Mouse (Mus musculus) liver, embryonic 11.5 days (tissue): Measurements from ENCODE around the gene Fat4. TPM values are rescaled to one million over a fixed set of nuclear protein-coding genes. Genes with fewer than 3 reads are reported as not detected.

Experiments
- ATAC-seq: fragments of 200-750 bp; cut with Nextera tagmentation; replicated peaks from 2 replicates; pipeline ENCODE4 v1.8.0; 2017; ENCODE audit warnings: moderate number of reproducible peaks, mild to moderate bottlenecking, moderate TSS enrichment, moderate library complexity; ENCODE audit not compliant: low FRiP score
- DNase-seq: peaks from one replicate; pipeline ENCODE4 v3.0.0-alpha.2; 2017; ENCODE audit warnings: low spot score
- H3K27ac ChIP-seq: fragments of 300-500 bp; sonication (generic); 2 replicates; pipeline ENCODE4 v1.5.1; 2014; ENCODE audit warnings: mild to moderate bottlenecking, low read depth, low read length, control low read depth
- H3K27me3 ChIP-seq: fragments of 300-500 bp; sonication (generic); replicated peaks from 2 replicates; pipeline ENCODE4 v1.6.1; 2014; ENCODE audit warnings: low read length, mixed read lengths; ENCODE audit not compliant: control insufficient read depth, insufficient read depth
- H3K36me3 ChIP-seq: fragments of 300-500 bp; sonication (generic); 2 replicates; pipeline ENCODE4 v1.6.1; 2014; ENCODE audit warnings: mild to moderate bottlenecking, low read length, moderate library complexity, mixed read lengths; ENCODE audit not compliant: control insufficient read depth, insufficient read depth
- H3K4me1 ChIP-seq: fragments of 300-500 bp; sonication (generic); replicated peaks from 2 replicates; pipeline ENCODE4 v1.6.1; 2014; ENCODE audit warnings: low read length, mixed read lengths; ENCODE audit not compliant: control insufficient read depth, insufficient read depth
- H3K4me2 ChIP-seq: fragments of 300-500 bp; sonication (generic); 2 replicates; pipeline ENCODE4 v1.6.1; 2014; ENCODE audit warnings: mild to moderate bottlenecking, control low read depth, moderate library complexity
- H3K4me3 ChIP-seq: fragments of 300-500 bp; sonication (generic); 2 replicates; pipeline ENCODE4 v1.5.1; 2014; ENCODE audit warnings: low read depth, low read length, control low read depth
- H3K9ac ChIP-seq: fragments of 300-500 bp; sonication (generic); 2 replicates; pipeline ENCODE4 v1.6.1; 2014; ENCODE audit warnings: low read depth, low read length, control low read depth
- H3K9me3 ChIP-seq: fragments of 300-500 bp; sonication (generic); 2 replicates; pipeline ENCODE4 v1.6.1; 2016; ENCODE audit warnings: low read length, inconsistent platforms, mixed read lengths; ENCODE audit not compliant: control insufficient read depth
- WGBS: fragments of 180-500 bp; shearing (Covaris S2); extraction: QIAGEN DNeasy Blood & Tissue Kit; methylation state at CpG from one replicate; pipeline ENCODE4 v1.1.7; 2014; 5-methylcytosine and 5-hydroxymethylcytosine counted together
- polyA plus RNA-seq: library from polyadenylated mRNA; unstranded; fragments of >200 nt; fragmentation: Nextera tagmentation; extraction: Ambion mirVana; gene quantifications from 2 replicates; pipeline ENCODE4 v1.2.1, GENCODE M21; 2014

The Fat4 gene
- polyA plus RNA-seq, 1 experiment from 2014 or later: 4.0 TPM

DNA sequence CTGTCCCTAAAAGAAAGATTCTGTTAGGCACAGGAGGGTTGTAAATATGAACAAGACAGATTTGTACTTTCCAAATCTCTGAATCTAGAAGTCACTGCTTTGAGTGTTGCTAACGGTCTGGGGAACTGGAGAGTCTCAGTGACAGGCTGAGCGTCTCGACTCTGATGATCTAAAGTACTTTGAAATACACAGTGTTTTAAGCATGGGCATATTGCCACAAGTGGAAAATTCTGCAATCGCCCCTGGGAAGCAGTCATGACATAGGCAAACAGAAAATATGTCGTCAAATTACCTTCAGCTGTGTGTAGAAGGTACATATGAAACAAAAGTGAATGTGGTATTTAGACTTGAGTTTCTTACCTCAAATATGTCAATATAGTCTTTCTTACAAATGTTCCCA, 51.4 kb downstream of the Fat4 start:
- WGBS: 78% methylated on average over 5 of the region's 5 CpGs
- no peaks in the 10 kb centered on the region for H3K27me3 ChIP-seq
- no peak overlapping the region for H3K9ac ChIP-seq
- no peak overlapping the region for H3K4me2 ChIP-seq
- H3K27ac ChIP-seq: no peak overlapping the region
- no peak for ATAC-seq
- H3K4me3 ChIP-seq: no peak overlapping the region
- no peaks in the 10 kb centered on the region for H3K9me3 ChIP-seq
- no peaks in the 10 kb centered on the region for H3K36me3 ChIP-seq
- no peaks in the 10 kb centered on the region for H3K4me1 ChIP-seq
- no peak for DNase-seq

GRCm38 (mm10) chr3:38939573-38939972, 52.8 kb downstream of the Fat4 start:
- Histone ChIP-seq H3K9ac (no peak overlapping the region), H3K9me3 (no peaks in the 10 kb centered on the region), H3K4me3 (no peak overlapping the region), H3K27ac (no peak overlapping the region), H3K4me1 (no peaks in the 10 kb centered on the region), H3K27me3 (no peaks in the 10 kb centered on the region), H3K4me2 (no peak overlapping the region), H3K36me3 (no peaks in the 10 kb centered on the region)
- 53% methylated on average over 3 of the region's 3 CpGs for WGBS
- no peak for DNase-seq
- no peak for ATAC-seq

GRCm38 (mm10) chr3:38940327-38940726, 53.6 kb downstream of the Fat4 start:
- Histone ChIP-seq H3K4me3 (no peak overlapping the region), H3K27me3 (no peaks in the 10 kb centered on the region), H3K9me3 (no peaks in the 10 kb centered on the region), H3K4me2 (no peak overlapping the region), H3K27ac (no peak overlapping the region), H3K4me1 (no peaks in the 10 kb centered on the region), H3K36me3 (no peaks in the 10 kb centered on the region), H3K9ac (no peak overlapping the region)
- no peak for ATAC-seq
- 76% methylated on average over 1 of the region's 1 CpGs for WGBS
- no peak for DNase-seq

- Histone ChIP-seq H3K36me3 (no peaks in the 10 kb centered on the region), H3K4me3 (no peak overlapping the region), H3K27me3 (no peaks in the 10 kb centered on the region), H3K27ac (no peak overlapping the region), H3K4me1 (no peaks in the 10 kb centered on the region), H3K4me2 (no peak overlapping the region), H3K9ac (no peak overlapping the region), H3K9me3 (no peaks in the 10 kb centered on the region)
- no peak for DNase-seq
- 74% methylated on average over 1 of the region's 1 CpGs for WGBS
- no peak for ATAC-seq
Measured at GRCm38 (mm10) chr3:38945157-38945556, 58.4 kb downstream of the Fat4 start.

DNA sequence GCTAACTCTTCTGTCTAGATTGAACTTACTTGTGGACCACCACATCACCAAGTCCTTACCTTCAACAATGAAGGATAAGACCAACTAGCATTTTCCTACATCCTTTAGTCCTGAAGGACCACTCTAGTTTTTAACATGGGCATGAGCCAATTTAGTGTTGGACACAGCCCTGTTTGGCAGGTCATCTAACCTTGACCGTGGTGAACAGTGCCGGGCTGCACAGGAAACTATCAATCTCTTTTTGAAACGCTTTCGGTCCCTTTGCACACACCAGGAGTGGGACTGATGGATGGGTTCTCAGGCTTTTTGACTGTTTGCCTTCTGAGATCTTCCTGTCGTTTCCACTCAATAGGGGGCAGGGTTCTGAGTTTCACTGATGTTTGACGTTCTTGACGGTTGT, 61.0 kb downstream of the Fat4 start:
- ATAC-seq (no peak), DNase-seq (no peak)
- no peak overlapping the region for H3K4me3 ChIP-seq
- WGBS: 58% methylated on average over 7 of the region's 7 CpGs
- H3K9ac ChIP-seq: no peak overlapping the region
- no peaks in the 10 kb centered on the region for H3K27me3 ChIP-seq
- H3K36me3 ChIP-seq: no peaks in the 10 kb centered on the region
- no peak overlapping the region for H3K4me2 ChIP-seq
- no peaks in the 10 kb centered on the region for H3K4me1 ChIP-seq
- H3K27ac ChIP-seq: no peak overlapping the region
- H3K9me3 ChIP-seq: no peaks in the 10 kb centered on the region

- no peaks in the 10 kb centered on the region for H3K4me1 ChIP-seq
- no peak overlapping the region for H3K4me2 ChIP-seq
- no peak for ATAC-seq
- no peak overlapping the region for H3K9ac ChIP-seq
- H3K9me3 ChIP-seq: no peaks in the 10 kb centered on the region
- no peak for DNase-seq
- H3K36me3 ChIP-seq: no peaks in the 10 kb centered on the region
- 57% methylated on average over 3 of the region's 3 CpGs for WGBS
- no peak overlapping the region for H3K4me3 ChIP-seq
- H3K27ac ChIP-seq: no peak overlapping the region
- H3K27me3 ChIP-seq: no peaks in the 10 kb centered on the region
Measured at GRCm38 (mm10) chr3:38952602-38953001, 65.9 kb downstream of the Fat4 start.

DNA sequence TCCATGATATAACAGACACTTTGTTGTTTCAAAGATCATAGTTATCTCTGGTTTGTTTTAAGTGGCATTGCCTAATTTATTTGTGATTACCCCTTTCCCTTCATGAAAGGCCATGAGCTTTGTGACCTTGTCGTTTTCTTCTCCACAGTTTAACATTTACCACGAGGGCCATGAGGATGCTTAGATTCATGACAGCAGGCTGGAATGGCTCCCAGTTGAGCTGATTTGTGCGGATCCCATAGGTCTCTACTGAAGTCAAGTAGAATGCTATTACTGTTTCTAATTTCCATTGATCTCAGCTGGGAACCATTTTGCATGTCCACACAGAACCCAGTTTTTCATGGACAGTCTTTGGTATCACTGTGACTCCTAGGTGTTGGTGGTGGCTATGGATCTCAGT, 67.5 kb downstream of the Fat4 start:
- no peak for ATAC-seq
- WGBS: 57% methylated on average over 3 of the region's 3 CpGs

DNA sequence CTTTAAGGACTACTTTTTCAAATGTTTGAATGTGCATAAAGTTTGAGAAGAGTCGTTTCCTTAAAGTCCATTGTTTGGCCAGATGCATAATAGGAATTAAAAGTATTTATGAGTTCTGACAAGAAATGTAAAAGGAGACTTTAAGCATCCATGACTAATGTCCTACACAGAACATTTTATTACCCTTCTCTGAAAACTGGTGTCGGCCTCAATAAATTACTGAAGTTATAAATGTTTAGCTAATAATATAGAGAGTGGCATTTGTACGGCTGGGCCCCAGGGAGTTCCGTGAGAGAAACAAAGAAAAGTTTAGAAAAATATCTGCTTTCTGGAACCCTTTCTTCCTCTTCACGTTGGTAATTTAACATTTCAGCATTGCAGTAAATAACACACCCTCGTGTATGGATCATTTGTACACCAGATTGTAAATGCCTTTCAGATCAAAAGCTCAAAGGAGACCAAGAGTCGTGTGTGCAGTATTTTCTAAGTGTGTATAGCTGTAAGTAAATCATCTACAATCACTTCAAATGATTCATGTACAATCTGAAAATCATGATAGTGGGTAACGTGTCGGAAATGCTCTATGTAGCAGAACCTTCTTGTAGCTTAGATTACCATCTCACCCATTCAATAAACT, 69.4 kb downstream of the Fat4 start:
- H3K27me3 ChIP-seq: no peaks in the 10 kb centered on the region
- H3K9me3 ChIP-seq: no peaks in the 10 kb centered on the region
- WGBS: 77% methylated on average over 9 of the region's 9 CpGs
- H3K36me3 ChIP-seq: no peaks in the 10 kb centered on the region
- ATAC-seq (no peak), DNase-seq (no peak)
- no peak overlapping the region for H3K27ac ChIP-seq
- H3K9ac ChIP-seq: no peak overlapping the region
- no peak overlapping the region for H3K4me3 ChIP-seq
- no peak overlapping the region for H3K4me2 ChIP-seq
- no peaks in the 10 kb centered on the region for H3K4me1 ChIP-seq

More for the DNA sequence above, 67.5 kb downstream of the Fat4 start:
- Histone ChIP-seq H3K27me3 (no peaks in the 10 kb centered on the region), H3K36me3 (no peaks in the 10 kb centered on the region), H3K9ac (no peak overlapping the region), H3K27ac (no peak overlapping the region), H3K4me3 (no peak overlapping the region), H3K4me1 (no peaks in the 10 kb centered on the region), H3K4me2 (no peak overlapping the region), H3K9me3 (no peaks in the 10 kb centered on the region)
- no peak for DNase-seq

DNA sequence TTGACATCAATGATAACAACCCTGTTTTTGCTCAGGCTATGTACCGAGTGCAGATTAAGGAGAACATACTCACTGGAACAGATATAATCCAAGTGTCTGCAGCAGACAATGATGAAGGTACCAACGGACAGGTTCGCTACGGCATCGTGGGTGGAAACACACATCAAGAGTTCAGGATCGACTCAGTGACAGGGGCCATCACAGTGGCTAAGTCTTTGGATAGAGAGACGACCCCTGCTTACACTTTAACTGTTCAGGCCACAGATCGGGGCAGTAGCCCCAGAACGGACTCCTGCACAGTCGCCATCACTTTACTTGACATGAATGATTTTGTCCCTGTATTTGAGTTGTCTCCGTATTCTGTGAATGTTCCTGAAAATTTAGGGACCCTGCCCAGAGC, 70.4 kb downstream of the Fat4 start:
- DNase-seq (no peak), ATAC-seq (no peak)
- no peaks in the 10 kb centered on the region for H3K9me3 ChIP-seq
- no peaks in the 10 kb centered on the region for H3K27me3 ChIP-seq
- H3K9ac ChIP-seq: no peak overlapping the region
- no peak overlapping the region for H3K4me3 ChIP-seq
- no peaks in the 10 kb centered on the region for H3K4me1 ChIP-seq
- no peaks in the 10 kb centered on the region for H3K36me3 ChIP-seq
- no peak overlapping the region for H3K4me2 ChIP-seq
- WGBS: 87% methylated on average over 11 of the region's 11 CpGs
- no peak overlapping the region for H3K27ac ChIP-seq
